Mouse (Mus musculus) monocyte, adult 2 months (primary cell): ENCODE measurements at regions not wholly inside any gene's neighbourhood (a gene's known extent, or its start where the extent isn't known, plus 50 kb on each side); places are given as distances from the start of the nearest gene placed in this dataset.

ENCODE experiments used
- DNase-seq, 2 experiments: peaks; one replicate each; pipeline ENCODE4 v3.0.0; 2022; ENCODE audit warnings: low spot score in 2 of 2, low read depth in 1 of 2

- no peak for DNase-seq
These were observed 56.5 kb upstream of the Cnksr3 start for GRCm38 (mm10) chr10:7268386-7269033.

GRCm38 (mm10) chr10:7267903-7268302, 55.9 kb upstream of the Cnksr3 start:
- no peak for DNase-seq

GRCm38 (mm10) chr10:7267106-7267505, 55.1 kb upstream of the Cnksr3 start:
- no peak for DNase-seq

GRCm38 (mm10) chr10:7265412-7265811, 53.4 kb upstream of the Cnksr3 start:
- no peak for DNase-seq

- DNase-seq = no peak
These were observed 52.7 kb upstream of the Cnksr3 start for GRCm38 (mm10) chr10:7264721-7265120.
